Mouse (Mus musculus): Measurements from ENCODE around the gene Flad1.

DNA sequence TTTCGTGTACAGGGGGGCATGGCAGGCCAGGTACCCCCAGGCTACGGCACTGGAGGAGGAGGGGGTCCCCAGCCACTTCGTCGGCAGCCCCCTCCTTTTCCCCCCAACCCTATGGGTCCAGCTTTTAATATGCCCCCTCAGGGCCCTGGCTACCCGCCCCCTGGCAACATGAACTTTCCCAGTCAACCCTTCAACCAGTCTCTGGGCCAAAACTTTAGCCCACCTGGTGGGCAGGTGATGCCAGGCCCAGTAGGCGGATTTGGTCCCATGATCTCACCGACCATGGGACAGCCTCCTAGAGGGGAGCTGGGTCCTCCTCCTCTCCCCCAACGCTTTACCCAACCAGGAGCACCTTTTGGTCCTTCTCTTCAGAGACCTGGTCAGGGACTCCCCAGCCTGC is 20.9 kb upstream of the Flad1 start:
- TF ChIP-seq CTCF (IDR thresholded peaks at IDR 0.05; ENCODE audit: low read depth) (no peak), EP300 (IDR thresholded peaks at IDR 0.05; ENCODE audit: low read depth) (no peak)

All from heart, postnatal 0 days (tissue).